Mouse (Mus musculus) heart, embryonic 10.5 days (tissue): ENCODE measurements around the gene Trp53bp1. TPM values are rescaled to one million over a fixed set of nuclear protein-coding genes. Genes with fewer than 3 reads are reported as not detected.

Source experiments
- DNase-seq: peaks from one replicate; pipeline ENCODE4 v3.0.0-alpha.2; 2017; ENCODE audit warnings: low spot score
- H3K27ac ChIP-seq: fragments of 300-500 bp; sonication (generic); 2 replicates; pipeline ENCODE4 v1.5.1; 2016; ENCODE audit warnings: mild to moderate bottlenecking
- H3K27me3 ChIP-seq: fragments of 300-500 bp; sonication (generic); 2 replicates; pipeline ENCODE4 v1.6.1; 2016; ENCODE audit warnings: mild to moderate bottlenecking; ENCODE audit not compliant: poor library complexity, insufficient read depth, severe bottlenecking
- H3K36me3 ChIP-seq: fragments of 300-500 bp; sonication (generic); 2 replicates; pipeline ENCODE4 v1.6.1; 2016; ENCODE audit warnings: mild to moderate bottlenecking, moderate library complexity
- H3K4me1 ChIP-seq: fragments of 300-500 bp; sonication (generic); 2 replicates; pipeline ENCODE4 v1.6.1; 2016; ENCODE audit warnings: mild to moderate bottlenecking
- H3K4me3 ChIP-seq: fragments of 300-500 bp; sonication (generic); 2 replicates; pipeline ENCODE4 v1.5.1; 2016; ENCODE audit warnings: mild to moderate bottlenecking, moderate library complexity
- H3K9me3 ChIP-seq: fragments of 300-500 bp; sonication (generic); 2 replicates; pipeline ENCODE4 v1.6.1; 2016; ENCODE audit warnings: mild to moderate bottlenecking, moderate library complexity
- WGBS: fragments of 180-500 bp; shearing (Covaris S2); methylation state at CpG from one replicate; pipeline ENCODE4 v1.1.7; 2016; 5-methylcytosine and 5-hydroxymethylcytosine counted together
- polyA plus RNA-seq: library from polyadenylated mRNA; unstranded; fragments of >200 nt; fragmentation: Nextera tagmentation; extraction: Ambion mirVana; gene quantifications from 2 replicates; pipeline ENCODE4 v1.2.1, GENCODE M21; 2016

Gene Trp53bp1
- 75.0 and 81.9 TPM in 2 replicates for polyA plus RNA-seq

DNA sequence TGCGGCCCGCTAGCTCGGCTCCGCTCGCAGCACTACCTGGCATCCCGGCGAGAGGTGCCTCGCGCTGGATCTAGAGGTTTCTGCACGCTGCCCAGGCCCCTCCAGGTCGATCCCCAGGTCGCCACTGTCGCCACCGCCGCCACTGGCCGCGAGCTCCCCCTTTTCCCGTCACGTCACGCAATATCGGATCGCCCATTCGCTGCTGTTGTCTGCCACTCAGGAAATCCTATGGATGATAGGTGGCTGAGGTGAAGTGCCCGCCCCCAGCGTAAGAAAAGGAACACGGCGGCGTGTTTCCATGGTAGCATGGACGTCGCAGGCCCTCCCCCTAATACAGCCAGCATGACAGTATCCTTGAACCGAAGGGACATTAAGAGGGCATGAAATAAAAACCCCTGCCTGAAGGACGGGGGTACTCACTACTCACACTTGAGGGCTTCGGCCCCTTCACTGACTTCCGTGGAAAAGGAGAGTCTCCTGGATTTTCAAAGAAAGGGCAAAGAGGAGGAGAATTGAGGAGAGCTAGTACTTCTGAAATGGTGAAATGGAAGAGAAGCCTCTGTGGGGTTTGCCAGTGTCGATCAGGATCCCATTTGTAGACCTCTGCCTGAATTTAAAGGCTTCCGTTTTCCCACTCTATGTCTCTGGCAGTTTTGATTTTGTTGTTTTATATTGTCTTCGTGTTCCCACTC, at the start of gene Trp53bp1:
Trp53bp1 (minus strand) TSS at position 172 of the 692 bp plus-strand sequence.
- Histone ChIP-seq H3K4me3 (peak within 1 kb of the TSS; percentile 87), H3K27ac (peak within 1 kb of the TSS; percentile 96), H3K9me3 (no peaks in the 10 kb centered on the region), H3K4me1 (peaks cover 16% of the 10 kb centered on the region), H3K36me3 (peaks cover 35% of the 10 kb centered on the region), H3K27me3 (no peaks in the 10 kb centered on the region)
- WGBS: under 1% methylated on average over 36 of the region's 37 CpGs
- peak; percentile 97 for DNase-seq

DNA sequence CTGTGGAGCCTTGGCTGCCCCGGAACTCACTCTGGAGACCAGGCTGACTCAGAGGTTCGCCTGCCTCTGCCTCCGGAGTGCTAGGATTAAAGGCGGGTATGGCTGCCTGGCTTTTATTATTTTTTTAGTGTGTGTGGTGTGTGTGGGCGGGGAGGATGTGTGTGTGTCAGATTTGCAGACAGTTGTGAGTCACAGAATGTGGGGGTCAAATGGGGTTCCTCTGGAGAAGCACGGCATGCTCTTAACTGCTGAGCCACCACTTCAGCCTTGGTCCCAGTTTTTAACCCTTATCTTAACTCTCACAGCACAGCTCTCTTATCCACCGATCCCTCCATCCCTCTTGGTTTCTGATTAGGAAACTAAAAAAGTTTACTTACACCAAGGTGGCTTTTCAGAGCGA, 45.1 kb upstream of the Trp53bp1 start:
- peaks cover 4% of the 10 kb centered on the region; the same call in 1 of the 2 replicates for H3K4me1 ChIP-seq
- peaks cover 26% of the 10 kb centered on the region for H3K36me3 ChIP-seq
- WGBS: 48% methylated on average over 8 of the region's 8 CpGs
- no peak overlapping the region for H3K27ac ChIP-seq
- no peak overlapping the region for H3K4me3 ChIP-seq
- no peaks in the 10 kb centered on the region for H3K27me3 ChIP-seq
- no peak for DNase-seq
- H3K9me3 ChIP-seq: no peaks in the 10 kb centered on the region

DNA sequence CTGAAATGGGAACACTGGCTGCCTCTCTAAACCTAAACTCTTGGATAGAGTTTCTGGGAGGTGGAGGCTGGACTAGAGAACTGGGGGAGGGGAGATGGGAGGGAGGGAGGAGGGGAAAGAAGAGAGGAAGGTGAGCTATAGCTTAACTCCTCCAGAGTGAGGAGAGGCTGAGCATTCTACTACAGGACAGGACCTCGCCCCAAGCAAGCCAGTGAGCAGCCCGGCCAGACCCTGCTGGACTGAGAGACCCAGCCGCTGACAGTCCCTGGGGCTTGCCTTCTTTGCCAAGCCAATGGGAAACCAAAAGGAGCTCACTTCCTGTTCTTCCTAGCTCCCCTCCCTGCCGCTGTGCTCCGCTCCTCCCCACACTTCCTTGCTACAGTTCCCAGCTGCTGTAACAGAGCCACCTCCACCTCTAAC, 37.8 kb upstream of the Trp53bp1 start:
- H3K4me3 ChIP-seq: peak overlapping the region; percentile 17; the same call in 1 of the 2 replicates
- WGBS: 19% methylated on average over 5 of the region's 5 CpGs
- H3K27ac ChIP-seq: peak overlapping the region; percentile 42; the same call in 1 of the 2 replicates

DNA sequence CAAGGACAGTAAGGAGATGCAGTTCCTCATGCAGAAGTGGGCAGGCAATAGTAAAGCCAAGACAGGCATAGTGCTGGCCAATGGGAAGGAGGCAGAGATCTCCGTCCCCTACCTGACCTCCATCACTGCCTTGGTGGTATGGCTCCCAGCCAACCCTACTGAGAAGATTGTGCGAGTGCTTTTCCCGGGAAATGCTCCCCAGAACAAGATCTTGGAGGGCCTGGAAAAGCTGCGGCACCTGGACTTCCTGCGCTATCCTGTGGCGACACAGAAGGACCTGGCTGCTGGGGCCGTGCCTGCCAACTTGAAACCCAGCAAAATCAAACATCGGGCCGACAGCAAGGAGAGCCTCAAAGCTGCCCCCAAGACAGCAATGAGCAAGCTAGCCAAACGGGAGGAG, 28.8 kb upstream of the Trp53bp1 start:
- WGBS: 82% methylated on average over 10 of the region's 10 CpGs
- Histone ChIP-seq H3K27ac (no peak overlapping the region), H3K4me1 (peaks cover 40% of the 10 kb centered on the region), H3K9me3 (no peaks in the 10 kb centered on the region), H3K27me3 (peaks cover 82% of the 10 kb centered on the region), H3K36me3 (peaks cover 59% of the 10 kb centered on the region), H3K4me3 (no peak overlapping the region)
- no peak for DNase-seq

More for the DNA sequence above, 37.8 kb upstream of the Trp53bp1 start:
- Histone ChIP-seq H3K9me3 (no peaks in the 10 kb centered on the region), H3K36me3 (peaks cover 51% of the 10 kb centered on the region), H3K27me3 (peaks cover 38% of the 10 kb centered on the region), H3K4me1 (peaks cover 31% of the 10 kb centered on the region)
- no peak for DNase-seq

DNA sequence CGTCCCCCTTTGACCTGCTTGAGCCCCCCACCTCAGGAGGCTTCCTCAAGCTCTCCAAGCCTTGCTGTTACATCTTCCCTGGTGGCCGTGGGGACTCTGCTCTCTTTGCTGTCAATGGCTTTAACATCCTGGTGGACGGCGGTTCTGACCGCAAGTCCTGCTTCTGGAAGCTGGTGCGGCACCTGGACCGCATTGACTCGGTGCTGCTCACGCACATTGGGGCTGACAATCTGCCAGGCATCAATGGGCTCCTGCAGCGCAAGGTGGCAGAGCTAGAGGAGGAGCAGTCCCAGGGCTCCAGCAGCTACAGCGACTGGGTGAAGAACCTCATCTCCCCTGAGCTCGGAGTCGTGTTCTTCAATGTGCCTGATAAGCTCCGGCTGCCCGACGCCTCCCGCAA, 28.3 kb upstream of the Trp53bp1 start:
- H3K9me3 ChIP-seq: no peaks in the 10 kb centered on the region
- H3K36me3 ChIP-seq: peaks cover 53% of the 10 kb centered on the region
- H3K4me1 ChIP-seq: peaks cover 46% of the 10 kb centered on the region
- no peak overlapping the region for H3K4me3 ChIP-seq
- DNase-seq: no peak
- 74% methylated on average over 17 of the region's 17 CpGs for WGBS
- peaks cover 79% of the 10 kb centered on the region for H3K27me3 ChIP-seq
- H3K27ac ChIP-seq: no peak overlapping the region

DNA sequence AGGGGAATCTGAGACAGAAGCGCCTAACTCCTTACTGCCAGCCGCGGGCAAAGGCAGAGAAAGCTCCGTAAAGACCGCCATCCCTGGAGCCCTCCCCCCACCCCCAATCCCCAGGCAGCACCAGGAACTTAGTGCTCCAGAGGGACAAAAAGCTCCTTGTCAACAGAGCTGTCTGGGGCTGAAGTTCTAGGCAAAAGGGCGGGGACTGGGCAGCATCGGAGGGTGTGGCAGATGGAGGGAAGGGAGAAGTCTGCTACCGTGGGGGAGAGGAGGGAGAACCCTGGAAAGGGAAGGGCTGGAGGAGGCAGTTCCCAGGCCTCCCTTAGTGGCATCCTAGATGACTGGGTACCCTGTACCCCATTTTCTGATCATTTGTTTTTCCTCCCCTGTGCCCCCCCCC, 26.9 kb upstream of the Trp53bp1 start:
- peak overlapping the region; percentile 23; the same call in 1 of the 2 replicates for H3K27ac ChIP-seq
- H3K9me3 ChIP-seq: no peaks in the 10 kb centered on the region
- H3K36me3 ChIP-seq: peaks cover 40% of the 10 kb centered on the region
- 1% methylated on average over 8 of the region's 8 CpGs for WGBS
- DNase-seq: no peak
- H3K4me1 ChIP-seq: peaks cover 53% of the 10 kb centered on the region
- H3K27me3 ChIP-seq: peaks cover 74% of the 10 kb centered on the region
- H3K4me3 ChIP-seq: peak overlapping the region; percentile 31

DNA sequence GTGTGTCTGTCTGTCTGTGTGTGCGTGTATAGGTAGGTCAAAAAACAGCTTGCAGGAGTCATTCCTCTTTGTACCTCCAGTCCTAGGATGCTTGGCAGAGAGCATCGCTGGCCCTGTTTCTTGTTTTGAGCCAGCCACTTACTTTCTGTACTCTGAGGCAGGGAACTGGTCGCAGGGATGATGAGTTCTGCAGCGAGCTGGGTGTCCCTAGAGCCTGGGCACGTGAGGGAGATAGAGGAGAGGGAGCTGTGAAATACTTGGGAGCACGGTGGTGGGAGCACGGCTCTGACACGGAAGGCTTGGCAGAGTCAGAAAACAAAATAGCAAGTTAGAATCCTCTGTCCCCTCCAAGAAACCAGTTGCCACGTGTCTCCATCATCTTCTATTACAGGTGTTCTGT, 26.5 kb upstream of the Trp53bp1 start:
- peak overlapping the region; percentile 31 for H3K4me3 ChIP-seq

DNA sequence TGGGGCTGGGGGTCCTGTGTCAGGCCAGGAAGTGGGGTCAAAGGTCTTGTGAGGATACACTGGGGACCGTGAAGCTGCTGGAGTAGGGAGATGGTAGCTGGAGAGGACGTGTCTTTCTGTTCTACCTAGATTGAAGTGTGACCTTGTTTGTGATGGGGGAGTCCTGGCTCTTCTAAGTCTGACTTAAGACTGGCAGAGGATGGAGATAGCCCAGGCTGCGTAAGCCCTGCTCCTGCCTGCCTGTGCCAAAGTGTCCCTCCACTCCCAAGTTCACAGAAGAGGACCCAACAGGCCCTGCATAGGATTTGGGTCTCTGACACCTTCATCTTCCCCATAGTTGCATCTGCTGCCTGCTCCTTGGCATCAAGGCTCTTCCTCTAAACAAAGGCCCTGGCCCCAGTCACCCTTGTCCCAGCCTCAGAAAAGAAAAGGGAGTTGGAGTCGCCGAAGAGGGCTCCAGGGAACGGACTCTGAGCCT, 25.6 kb upstream of the Trp53bp1 start:
- H3K4me1 ChIP-seq: peaks cover 53% of the 10 kb centered on the region
- peak overlapping the region; percentile 64 for H3K4me3 ChIP-seq
- H3K36me3 ChIP-seq: peaks cover 26% of the 10 kb centered on the region
- peaks cover 66% of the 10 kb centered on the region for H3K27me3 ChIP-seq
- DNase-seq: no peak
- 7% methylated on average over 6 of the region's 6 CpGs for WGBS
- peak overlapping the region; percentile 88; the same call in 1 of the 2 replicates for H3K27ac ChIP-seq
- H3K9me3 ChIP-seq: no peaks in the 10 kb centered on the region

More for the DNA sequence above, 26.5 kb upstream of the Trp53bp1 start:
- no peaks in the 10 kb centered on the region for H3K9me3 ChIP-seq
- no peak for DNase-seq
- H3K36me3 ChIP-seq: peaks cover 36% of the 10 kb centered on the region
- peak overlapping the region; percentile 23; the same call in 1 of the 2 replicates for H3K27ac ChIP-seq
- H3K4me1 ChIP-seq: peaks cover 53% of the 10 kb centered on the region
- 5% methylated on average over 9 of the region's 9 CpGs for WGBS
- H3K27me3 ChIP-seq: peaks cover 73% of the 10 kb centered on the region

DNA sequence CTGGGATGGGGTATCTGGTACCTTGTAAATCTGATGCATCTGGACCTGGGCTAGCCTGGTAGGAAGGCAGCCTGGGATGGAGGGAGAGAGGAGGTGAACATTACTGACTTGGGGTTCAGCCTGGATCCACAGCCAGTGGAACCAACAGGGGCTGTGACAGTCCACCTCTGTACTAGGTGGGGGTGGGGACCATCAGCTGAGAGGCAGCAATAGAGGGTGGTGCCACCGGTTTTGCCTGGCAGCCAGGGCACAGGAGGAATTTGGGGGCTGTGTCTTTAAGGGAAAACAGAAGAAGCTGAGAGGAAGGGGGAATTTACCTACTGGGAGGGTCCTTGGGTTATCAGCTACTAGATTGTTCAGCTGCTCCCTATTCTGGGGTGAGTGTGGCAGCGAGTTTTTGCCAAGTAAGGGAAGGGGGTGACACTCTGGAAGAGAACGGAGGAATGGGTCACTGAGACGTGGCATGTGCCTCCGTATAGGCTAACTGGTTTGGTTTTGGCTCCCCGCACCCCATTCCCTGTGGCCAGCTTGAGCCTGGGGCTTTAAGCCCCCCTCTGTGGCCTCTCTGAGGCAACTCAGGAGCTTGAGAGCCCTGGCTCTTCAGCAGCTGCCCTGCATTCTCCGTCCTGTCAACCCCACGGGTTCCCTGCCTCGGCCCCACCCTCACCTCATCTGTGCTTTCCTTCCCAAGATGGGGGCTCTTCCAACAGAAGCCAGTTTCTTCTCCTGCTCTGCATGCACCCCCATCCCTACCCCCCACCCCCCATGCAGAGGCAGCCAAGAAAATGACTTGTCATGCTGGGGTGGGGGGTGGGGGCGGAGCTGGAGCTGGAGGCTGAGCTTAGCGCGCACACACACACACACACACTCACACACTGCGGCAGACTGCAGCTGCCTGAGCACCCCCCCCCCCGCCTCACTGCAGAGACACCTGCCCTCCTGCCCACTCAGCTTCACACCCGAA, 24.7 kb upstream of the Trp53bp1 start:
- under 1% methylated on average over 14 of the region's 15 CpGs for WGBS
- Histone ChIP-seq H3K4me3 (peak overlapping the region; percentile 64), H3K36me3 (peaks cover 17% of the 10 kb centered on the region), H3K4me1 (peaks cover 53% of the 10 kb centered on the region), H3K27me3 (peaks cover 67% of the 10 kb centered on the region), H3K9me3 (no peaks in the 10 kb centered on the region), H3K27ac (peak overlapping the region; percentile 88)
- no peak for DNase-seq

DNA sequence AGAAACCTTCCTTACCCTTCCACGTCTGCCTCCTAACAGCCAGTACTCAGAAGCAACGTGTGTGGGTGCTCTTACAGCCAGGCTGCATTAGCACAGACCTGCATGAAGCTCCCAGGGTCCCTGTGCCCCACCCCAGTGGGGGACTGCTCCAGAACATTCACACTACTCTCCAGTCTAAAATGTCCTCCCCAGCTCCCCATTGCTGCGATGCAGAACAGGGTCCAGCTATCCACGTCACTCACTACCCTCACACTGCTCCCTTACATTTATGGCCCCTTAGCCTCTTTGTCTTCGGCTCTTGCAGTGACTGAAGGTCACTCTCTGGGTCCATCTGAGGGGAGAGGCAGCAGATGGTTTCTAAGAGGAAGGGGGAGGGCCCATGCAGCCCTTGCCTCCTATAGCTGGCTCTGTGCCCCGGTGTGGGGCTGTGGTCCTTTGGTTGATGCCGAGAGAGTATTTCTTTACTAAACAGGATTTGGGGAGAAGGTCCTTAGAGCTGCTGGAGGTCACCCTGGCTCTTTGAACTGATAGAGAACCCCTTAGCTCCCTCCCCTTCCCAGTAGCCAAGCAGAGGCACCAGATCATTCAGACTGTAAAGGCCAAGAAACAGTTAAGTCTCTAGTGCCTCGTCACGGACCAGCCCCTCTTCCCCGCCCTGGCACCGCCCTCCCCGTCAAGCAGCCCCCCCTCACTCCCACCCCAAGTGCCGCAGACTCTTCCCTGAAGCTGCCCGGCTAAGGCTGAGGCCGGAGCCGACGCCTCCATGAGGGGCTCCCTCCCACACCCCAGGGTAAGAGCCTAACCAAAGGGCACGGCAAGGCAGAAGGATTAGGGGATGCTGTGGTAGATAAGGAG, 23.8 kb upstream of the Trp53bp1 start:
- peak overlapping the region; percentile 88 for H3K27ac ChIP-seq

DNA sequence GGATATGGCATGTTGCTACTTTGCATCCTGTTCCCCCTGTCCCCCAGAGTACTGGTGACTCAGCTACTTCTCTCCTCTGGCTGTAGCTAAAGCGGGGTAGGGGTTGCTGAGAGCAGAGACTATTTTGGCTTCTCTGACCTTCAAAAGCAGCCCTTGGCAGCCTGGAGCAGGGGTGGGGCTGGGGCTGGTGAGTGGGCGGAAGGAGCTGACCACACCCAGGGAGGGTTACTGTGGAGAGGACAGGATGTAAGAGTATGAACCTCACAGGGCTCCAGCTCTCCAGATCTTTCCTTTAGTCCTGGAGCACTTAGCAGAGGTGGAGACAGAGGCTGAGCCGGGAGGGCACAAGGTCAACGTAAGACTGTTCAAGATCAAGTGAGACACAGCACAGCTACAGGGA, 23.0 kb upstream of the Trp53bp1 start:
- no peak for DNase-seq
- no peaks in the 10 kb centered on the region for H3K9me3 ChIP-seq
- H3K4me1 ChIP-seq: peaks cover 61% of the 10 kb centered on the region
- peak overlapping the region; percentile 64 for H3K4me3 ChIP-seq
- 3% methylated on average over 4 of the region's 4 CpGs for WGBS
- H3K36me3 ChIP-seq: peaks cover 1% of the 10 kb centered on the region
- peaks cover 63% of the 10 kb centered on the region for H3K27me3 ChIP-seq
- peak overlapping the region; percentile 88 for H3K27ac ChIP-seq

More for the DNA sequence above, 23.8 kb upstream of the Trp53bp1 start:
- peaks cover 67% of the 10 kb centered on the region for H3K27me3 ChIP-seq
- peaks cover 54% of the 10 kb centered on the region for H3K4me1 ChIP-seq
- under 1% methylated on average over 18 of the region's 18 CpGs for WGBS
- peaks cover 9% of the 10 kb centered on the region for H3K36me3 ChIP-seq
- H3K4me3 ChIP-seq: peak overlapping the region; percentile 64
- DNase-seq: no peak
- H3K9me3 ChIP-seq: no peaks in the 10 kb centered on the region
